Mouse (Mus musculus) myocyte (in vitro differentiated cells): ENCODE results near the gene Tmem234.

Experiments
- POLR2A ChIP-seq: IDR thresholded peaks from one replicate; pipeline ENCODE4 v1.6.1; 2011; ENCODE audit warnings: low read depth, mild to moderate bottlenecking, control low read depth, moderate library complexity; ENCODE audit not compliant: insufficient read length
- TCF12 ChIP-seq: IDR thresholded peaks from one replicate; pipeline ENCODE4 v1.6.1; 2011; ENCODE audit warnings: mild to moderate bottlenecking, control low read depth; ENCODE audit not compliant: poor library complexity, insufficient read depth, severe bottlenecking

- no peak for TF ChIP-seq POLR2A
- TF ChIP-seq TCF12, result no peak
These were observed 13.6 kb downstream of the Tmem234 start, which contains the start of gene Dcdc2b for GRCm38 (mm10) chr4:129614093-129614492.
